Mouse (Mus musculus) kidney, embryonic 15.5 days (tissue): Measurements from ENCODE around the gene Ppard. TPM values are rescaled to one million over a fixed set of nuclear protein-coding genes. Genes with fewer than 3 reads are reported as not detected.

Source experiments
- ATAC-seq: fragments of 200-750 bp; cut with Nextera tagmentation; replicated peaks from 2 replicates; pipeline ENCODE4 v1.8.0; 2017; ENCODE audit warnings: moderate TSS enrichment; ENCODE audit not compliant: low FRiP score
- H3K27ac ChIP-seq: fragments of 300-500 bp; sonication (generic); 2 replicates; pipeline ENCODE4 v1.5.1; 2015; ENCODE audit warnings: mild to moderate bottlenecking, inconsistent platforms
- H3K27me3 ChIP-seq: fragments of 300-500 bp; sonication (generic); 2 replicates; pipeline ENCODE4 v1.6.1; 2015; ENCODE audit warnings: inconsistent platforms
- H3K36me3 ChIP-seq: fragments of 300-500 bp; sonication (generic); 2 replicates; pipeline ENCODE4 v1.6.1; 2015; ENCODE audit warnings: inconsistent platforms
- H3K4me1 ChIP-seq: fragments of 300-500 bp; sonication (generic); 2 replicates; pipeline ENCODE4 v1.6.1; 2015; ENCODE audit warnings: inconsistent platforms
- H3K4me2 ChIP-seq: fragments of 300-500 bp; sonication (generic); 2 replicates; pipeline ENCODE4 v1.6.1; 2015; ENCODE audit warnings: moderate library complexity, mild to moderate bottlenecking, inconsistent platforms
- H3K4me3 ChIP-seq: fragments of 300-500 bp; sonication (generic); replicated peaks from 2 replicates; pipeline ENCODE4 v1.5.1; 2015; ENCODE audit warnings: mild to moderate bottlenecking, inconsistent platforms
- H3K9ac ChIP-seq: fragments of 300-500 bp; sonication (generic); 2 replicates; pipeline ENCODE4 v1.6.1; 2015; ENCODE audit warnings: mild to moderate bottlenecking, inconsistent platforms
- H3K9me3 ChIP-seq: fragments of 300-500 bp; sonication (generic); replicated peaks from 2 replicates; pipeline ENCODE4 v1.6.1; 2016; ENCODE audit warnings: inconsistent platforms
- WGBS: fragments of 180-500 bp; shearing (Covaris S2); methylation state at CpG from one replicate; pipeline ENCODE4 v1.1.7; 2015; ENCODE audit warnings: mixed read lengths; 5-methylcytosine and 5-hydroxymethylcytosine counted together
- polyA plus RNA-seq: library from polyadenylated mRNA; unstranded; fragments of >200 nt; fragmentation: Nextera tagmentation; extraction: Ambion mirVana; gene quantifications from 2 replicates; pipeline ENCODE4 v1.2.1, GENCODE M21; 2015

Gene Ppard
- polyA plus RNA-seq, 1 experiment from 2014 or later = 2.7 TPM

GRCm38 (mm10) chr17:28279236-28279635 is 46.7 kb downstream of the Ppard start:
- 15% methylated on average over 4 of the region's 4 CpGs for WGBS
- ATAC-seq = no peak
- Histone ChIP-seq H3K4me1 (peaks cover 66% of the 10 kb centered on the region), H3K4me3 (no peak overlapping the region), H3K4me2 (peak overlapping the region; percentile 19; the same call in 1 of the 2 replicates), H3K9me3 (no peaks in the 10 kb centered on the region), H3K27me3 (no peaks in the 10 kb centered on the region), H3K27ac (peak overlapping the region; percentile 76), H3K9ac (no peak overlapping the region), H3K36me3 (no peaks in the 10 kb centered on the region)

DNA sequence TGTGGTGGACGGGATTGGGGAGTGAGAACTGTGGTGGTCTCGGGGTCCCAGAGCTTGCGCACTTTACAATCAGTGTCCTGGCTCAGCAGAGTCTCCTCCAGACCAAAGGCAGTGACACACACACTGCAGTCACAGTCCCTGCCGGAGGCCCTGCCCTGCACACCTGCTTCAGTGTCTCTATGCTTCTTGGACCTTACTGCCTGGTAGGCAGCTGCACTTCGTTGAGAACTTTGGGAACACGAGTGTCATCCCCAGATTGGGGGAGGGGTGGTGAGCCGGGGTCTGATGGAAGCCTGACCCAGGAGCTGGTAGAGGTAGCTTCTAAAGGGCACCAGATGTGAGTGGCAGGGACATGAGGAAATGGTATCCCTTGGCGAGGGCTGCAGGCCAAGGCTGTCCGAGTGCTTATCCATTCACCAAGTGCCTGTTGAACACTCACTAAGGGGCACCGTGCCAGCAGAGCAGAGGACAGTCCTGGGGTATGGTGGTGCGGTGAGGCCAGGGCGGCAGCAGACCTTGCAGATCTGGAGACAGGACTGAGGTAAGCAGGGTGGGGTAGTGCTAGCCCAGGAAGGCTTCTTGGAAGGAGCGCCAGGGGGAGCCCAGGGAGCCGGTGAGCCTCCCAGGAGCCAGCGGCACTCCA is 47.4 kb downstream of the Ppard start:
- Histone ChIP-seq H3K36me3 (no peaks in the 10 kb centered on the region), H3K4me2 (peak overlapping the region; percentile 19; the same call in 1 of the 2 replicates), H3K9me3 (no peaks in the 10 kb centered on the region), H3K27me3 (no peaks in the 10 kb centered on the region), H3K27ac (peak overlapping the region; percentile 76), H3K4me1 (peaks cover 73% of the 10 kb centered on the region), H3K4me3 (no peak overlapping the region), H3K9ac (no peak overlapping the region)
- WGBS = 61% methylated on average over 15 of the region's 15 CpGs
- ATAC-seq = peak; percentile 65; the same call in 1 of the 2 replicates

GRCm38 (mm10) chr17:28280423-28280800 is 47.9 kb downstream of the Ppard start:
- no peak overlapping the region for H3K4me2 ChIP-seq
- H3K9me3 ChIP-seq = no peaks in the 10 kb centered on the region
- 80% methylated on average over 7 of the region's 7 CpGs for WGBS
- peaks cover 78% of the 10 kb centered on the region for H3K4me1 ChIP-seq
- no peak overlapping the region for H3K4me3 ChIP-seq
- ATAC-seq = no peak
- no peak overlapping the region for H3K9ac ChIP-seq
- no peaks in the 10 kb centered on the region for H3K36me3 ChIP-seq
- no peaks in the 10 kb centered on the region for H3K27me3 ChIP-seq
- peak overlapping the region; percentile 76 for H3K27ac ChIP-seq

DNA sequence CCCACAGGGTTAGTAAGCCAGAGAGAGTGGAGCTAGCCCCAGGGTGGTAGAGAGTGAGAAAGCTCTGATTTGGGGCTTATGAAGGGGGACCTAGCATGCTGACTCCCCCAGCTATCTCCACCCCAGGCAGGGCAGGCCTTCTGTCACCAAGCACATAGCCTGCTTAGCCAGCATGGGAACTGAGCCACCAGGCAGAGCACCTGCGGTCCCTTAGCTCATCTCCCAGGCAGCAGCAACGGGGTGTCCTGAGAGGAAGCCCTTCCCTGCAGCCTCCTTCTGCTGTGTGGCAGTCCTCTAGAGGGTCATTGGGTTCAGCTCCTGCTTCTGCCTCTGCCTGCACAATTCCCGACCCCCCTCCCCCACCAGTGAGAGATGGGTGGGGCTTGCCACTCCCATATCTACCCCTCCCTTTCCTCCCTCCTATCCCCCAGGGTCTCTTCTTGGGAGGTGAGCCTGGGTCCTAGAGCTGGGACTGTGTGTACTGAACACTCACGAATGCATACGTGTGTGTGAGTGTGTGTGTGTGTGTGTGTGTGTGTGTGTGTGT is 48.4 kb downstream of the Ppard start:
- Histone ChIP-seq H3K9ac (no peak overlapping the region), H3K9me3 (no peaks in the 10 kb centered on the region), H3K27ac (peak overlapping the region; percentile 76; the same call in 1 of the 2 replicates), H3K36me3 (no peaks in the 10 kb centered on the region), H3K4me1 (peaks cover 83% of the 10 kb centered on the region), H3K4me3 (no peak overlapping the region), H3K4me2 (no peak overlapping the region), H3K27me3 (no peaks in the 10 kb centered on the region)
- no peak for ATAC-seq
- WGBS = 24% methylated on average over 4 of the region's 5 CpGs

DNA sequence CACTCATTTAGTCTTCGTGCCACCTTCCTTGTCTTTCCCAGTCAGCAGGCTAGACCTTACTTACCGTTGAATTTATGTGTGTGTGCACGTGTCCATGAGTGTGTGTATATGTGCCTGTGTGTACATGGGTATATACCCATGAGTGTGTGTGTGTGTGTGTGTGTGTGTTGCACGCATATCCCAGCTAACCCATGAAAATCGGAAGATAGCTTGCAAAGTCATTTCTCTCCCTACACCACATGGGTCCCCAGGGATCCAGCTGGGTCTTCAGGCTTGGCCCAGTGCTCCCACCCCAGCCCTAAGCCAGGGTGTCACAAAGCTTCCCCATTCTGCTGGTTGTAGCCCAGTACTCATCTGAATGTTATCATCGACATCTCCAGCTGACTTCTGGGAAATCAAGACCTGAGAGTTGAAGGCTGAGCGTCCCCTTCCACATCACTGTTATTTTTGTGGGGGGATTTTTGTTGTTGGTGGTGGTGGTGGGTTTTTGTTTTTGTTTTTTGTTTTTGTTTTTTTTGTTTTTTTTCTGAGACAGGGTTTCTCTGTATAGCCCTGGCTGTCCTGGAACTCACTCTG is 49.5 kb downstream of the Ppard start:
- no peak overlapping the region for H3K4me3 ChIP-seq
- no peaks in the 10 kb centered on the region for H3K27me3 ChIP-seq
- H3K4me2 ChIP-seq = no peak overlapping the region
- H3K36me3 ChIP-seq = no peaks in the 10 kb centered on the region
- H3K27ac ChIP-seq = no peak overlapping the region
- H3K9me3 ChIP-seq = no peaks in the 10 kb centered on the region
- H3K9ac ChIP-seq = no peak overlapping the region
- H3K4me1 ChIP-seq = peaks cover 91% of the 10 kb centered on the region
- 91% methylated on average over 7 of the region's 7 CpGs for WGBS
- no peak for ATAC-seq

DNA sequence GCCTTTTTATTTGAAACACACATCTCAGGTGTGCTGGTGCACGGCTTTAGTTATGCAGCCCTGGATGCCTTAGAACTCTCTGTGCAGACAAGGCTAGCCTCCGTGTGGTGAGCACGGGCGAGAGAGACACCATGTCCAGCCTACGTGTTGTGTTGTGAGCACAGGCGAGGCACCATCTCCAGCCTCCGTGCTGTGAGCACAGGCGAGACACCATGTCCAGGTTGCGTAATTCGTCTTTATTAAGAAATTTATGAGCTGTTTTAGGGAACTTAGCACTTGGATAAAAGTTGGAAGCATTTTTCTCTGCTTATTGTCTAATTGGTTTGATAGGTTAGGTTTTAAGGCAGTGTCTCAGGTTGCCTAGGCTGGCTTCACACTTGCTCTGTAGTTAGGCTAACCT is 50.7 kb downstream of the Ppard start:
- Histone ChIP-seq H3K4me1 (peaks cover 91% of the 10 kb centered on the region), H3K4me2 (no peak overlapping the region)
- 79% methylated on average over 10 of the region's 10 CpGs for WGBS

DNA sequence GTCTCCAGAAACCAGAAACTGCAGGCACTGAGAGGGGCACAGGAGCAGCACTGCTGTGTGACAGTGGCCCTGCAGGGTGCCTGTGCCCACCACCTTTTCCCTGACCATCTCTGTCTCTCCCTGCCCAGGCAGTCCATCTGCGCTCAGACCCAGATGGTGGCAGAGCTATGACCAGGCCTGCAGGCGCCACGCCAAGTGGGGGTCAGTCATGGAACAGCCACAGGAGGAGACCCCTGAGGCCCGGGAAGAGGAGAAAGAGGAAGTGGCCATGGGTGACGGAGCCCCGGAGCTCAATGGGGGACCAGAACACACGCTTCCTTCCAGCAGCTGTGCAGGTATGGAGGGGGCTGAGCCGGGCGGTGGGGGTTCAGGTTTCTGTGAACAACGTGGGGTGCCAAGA is 53.6 kb downstream of the Ppard start:
- Histone ChIP-seq H3K27ac (peak overlapping the region; percentile 28; the same call in 1 of the 2 replicates), H3K36me3 (no peaks in the 10 kb centered on the region), H3K9me3 (no peaks in the 10 kb centered on the region), H3K9ac (no peak overlapping the region), H3K4me3 (no peak overlapping the region), H3K4me2 (no peak overlapping the region), H3K4me1 (peaks cover 65% of the 10 kb centered on the region), H3K27me3 (no peaks in the 10 kb centered on the region)
- WGBS = 51% methylated on average over 10 of the region's 10 CpGs
- peak; percentile 13; the same call in 1 of the 2 replicates for ATAC-seq

More for the DNA sequence above, 50.7 kb downstream of the Ppard start:
- H3K9ac ChIP-seq = no peak overlapping the region
- H3K27me3 ChIP-seq = no peaks in the 10 kb centered on the region
- no peaks in the 10 kb centered on the region for H3K9me3 ChIP-seq
- H3K27ac ChIP-seq = no peak overlapping the region
- no peak overlapping the region for H3K4me3 ChIP-seq
- no peaks in the 10 kb centered on the region for H3K36me3 ChIP-seq
- no peak for ATAC-seq

DNA sequence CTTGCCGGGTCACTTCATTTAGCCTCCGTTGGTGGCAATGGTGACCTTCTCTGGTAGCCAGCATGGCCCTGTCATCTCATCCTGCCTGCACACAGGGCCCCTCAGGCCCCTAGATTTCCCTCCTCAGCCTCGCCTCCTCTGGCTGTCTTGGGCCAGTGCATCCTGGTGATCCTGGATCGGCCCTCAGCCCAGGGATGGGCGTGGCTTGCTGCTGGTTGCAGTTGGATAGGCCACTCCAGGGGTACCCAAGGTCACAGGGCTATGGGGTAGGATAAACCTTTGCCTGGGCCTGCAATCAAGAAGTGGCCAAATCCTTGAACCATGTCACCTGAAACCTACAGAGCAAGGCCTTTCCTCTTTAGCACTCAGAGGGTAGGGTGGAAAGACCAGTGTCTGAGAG is 54.5 kb downstream of the Ppard start:
- Histone ChIP-seq H3K4me3 (no peak overlapping the region), H3K9me3 (no peaks in the 10 kb centered on the region), H3K36me3 (peaks cover 7% of the 10 kb centered on the region), H3K27ac (peak overlapping the region; percentile 15; the same call in 1 of the 2 replicates), H3K9ac (no peak overlapping the region), H3K4me1 (peaks cover 57% of the 10 kb centered on the region), H3K4me2 (no peak overlapping the region), H3K27me3 (no peaks in the 10 kb centered on the region)
- ATAC-seq = peak; percentile 13; the same call in 1 of the 2 replicates
- 41% methylated on average over 5 of the region's 5 CpGs for WGBS

DNA sequence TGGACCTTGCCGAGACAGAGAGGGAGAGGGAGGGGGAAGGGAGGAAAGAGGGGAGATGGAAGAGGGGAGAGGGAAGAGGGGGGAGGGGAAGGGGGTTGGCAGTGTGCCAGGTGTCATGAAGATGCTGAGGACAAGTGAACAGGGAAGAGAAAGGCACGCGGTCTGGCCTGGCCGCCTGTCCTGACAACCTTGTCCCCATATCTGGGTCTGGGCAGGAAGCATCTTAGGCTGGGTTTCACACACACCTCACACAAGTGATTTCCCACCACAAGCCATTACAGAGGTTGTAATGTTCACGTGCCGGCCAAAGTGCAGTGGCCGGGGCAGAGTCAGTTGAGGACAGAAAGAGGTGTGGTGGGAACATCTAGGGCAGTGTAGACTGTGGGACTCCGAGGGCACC is 55.1 kb downstream of the Ppard start:
- no peak overlapping the region for H3K4me2 ChIP-seq
- 0 out of 2 replicates have a peak, but pooled peaks cover 5% of the 10 kb centered on the region for H3K9me3 ChIP-seq
- peaks cover 56% of the 10 kb centered on the region for H3K4me1 ChIP-seq
- H3K4me3 ChIP-seq = no peak overlapping the region
- 66% methylated on average over 8 of the region's 8 CpGs for WGBS
- no peak overlapping the region for H3K27ac ChIP-seq
- H3K36me3 ChIP-seq = peaks cover 13% of the 10 kb centered on the region
- H3K9ac ChIP-seq = no peak overlapping the region
- H3K27me3 ChIP-seq = no peaks in the 10 kb centered on the region
- no peak for ATAC-seq

DNA sequence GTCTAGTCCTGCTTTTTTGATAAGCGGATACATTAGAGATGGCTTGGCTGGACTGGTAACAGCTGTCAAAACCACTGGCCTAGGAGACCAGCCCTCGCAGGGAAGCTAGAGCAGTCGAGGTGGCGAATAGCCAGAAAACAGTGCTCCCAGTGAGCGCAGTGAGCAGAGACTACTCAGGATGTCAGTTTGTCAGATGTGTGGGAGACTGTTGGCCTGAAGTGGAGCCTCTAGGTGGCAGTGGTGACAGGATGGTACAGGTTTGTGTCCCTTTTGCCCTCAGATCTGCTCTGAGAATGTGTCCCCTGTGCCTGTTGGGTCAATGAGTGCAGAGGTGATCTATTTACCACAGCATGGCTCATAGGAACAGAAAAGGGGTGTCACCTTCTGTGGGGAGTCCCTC is 55.5 kb downstream of the Ppard start:
- WGBS = 58% methylated on average over 5 of the region's 5 CpGs
- Histone ChIP-seq H3K27me3 (no peaks in the 10 kb centered on the region), H3K4me1 (peaks cover 51% of the 10 kb centered on the region), H3K4me2 (no peak overlapping the region), H3K36me3 (peaks cover 13% of the 10 kb centered on the region), H3K9ac (no peak overlapping the region), H3K9me3 (0 out of 2 replicates have a peak, but pooled peaks cover 6% of the 10 kb centered on the region), H3K4me3 (no peak overlapping the region), H3K27ac (no peak overlapping the region)
- ATAC-seq = no peak

GRCm38 (mm10) chr17:28290262-28290661 is 57.8 kb downstream of the Ppard start:
- Histone ChIP-seq H3K4me1 (peaks cover 45% of the 10 kb centered on the region), H3K27ac (no peak overlapping the region), H3K9me3 (0 out of 2 replicates have a peak, but pooled peaks cover 6% of the 10 kb centered on the region), H3K9ac (no peak overlapping the region), H3K27me3 (no peaks in the 10 kb centered on the region), H3K36me3 (peaks cover 15% of the 10 kb centered on the region), H3K4me3 (no peak overlapping the region), H3K4me2 (no peak overlapping the region)
- no peak for ATAC-seq
- WGBS = 68% methylated on average over 3 of the region's 3 CpGs

- Histone ChIP-seq H3K4me3 (no peak overlapping the region), H3K36me3 (peaks cover 18% of the 10 kb centered on the region), H3K27ac (no peak overlapping the region), H3K4me1 (peaks cover 41% of the 10 kb centered on the region), H3K4me2 (no peak overlapping the region), H3K9me3 (0 out of 2 replicates have a peak, but pooled peaks cover 6% of the 10 kb centered on the region), H3K9ac (no peak overlapping the region), H3K27me3 (no peaks in the 10 kb centered on the region)
- ATAC-seq = no peak
- 74% methylated on average over 11 of the region's 11 CpGs for WGBS
Measured at GRCm38 (mm10) chr17:28290671-28291070, 58.2 kb downstream of the Ppard start.
